Mouse (Mus musculus): ENCODE measurements around the gene A430005L14Rik.

DNA sequence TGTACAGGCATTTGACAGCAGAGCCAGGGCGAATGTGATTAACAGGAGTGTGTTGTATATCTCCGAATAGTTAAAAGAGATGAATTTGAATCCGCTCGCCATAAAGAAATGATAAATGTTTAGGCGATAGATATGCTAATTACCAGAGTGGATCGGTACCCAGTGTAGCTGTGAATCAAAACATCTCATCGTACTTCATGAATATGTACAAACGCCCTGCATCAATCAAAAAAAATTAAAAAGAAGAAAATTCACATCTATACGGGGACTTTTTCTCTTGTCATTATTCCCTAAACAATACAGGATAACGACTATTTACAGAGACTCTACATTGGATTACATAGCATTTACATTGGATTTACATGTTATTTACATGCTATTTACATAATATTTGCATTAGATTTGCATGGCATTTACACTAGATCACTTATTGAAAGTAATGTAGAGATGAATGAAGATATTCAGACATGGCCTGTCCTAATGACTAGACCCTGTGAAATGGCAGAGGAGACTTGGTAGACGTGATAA, 28.2 kb upstream of the A430005L14Rik start:
- TF ChIP-seq EP300 (IDR thresholded peaks at IDR 0.05; ENCODE audit: low read depth): no peak
- TF ChIP-seq CTCF (IDR thresholded peaks at IDR 0.05; ENCODE audit: low read depth): no peak

Data from liver, embryonic 14.5 days (tissue).